Mouse (Mus musculus): ENCODE measurements around the gene Tnk2. TPM values are rescaled to one million over a fixed set of nuclear protein-coding genes. Genes with fewer than 3 reads are reported as not detected.
A peak's percentile ranks its signal among the peaks of the same experiment; 100 is the strongest.

Tnk2 gene
- polyA plus RNA-seq, 2 experiments, result 3.8 to 15.3 TPM

GRCm38 (mm10) chr16:32655534-32655933, 11.9 kb downstream of the Tnk2 start:
- H3K4me1 ChIP-seq (replicated peaks; ENCODE audit: control insufficient read depth in 2 of 2, insufficient read depth in 2 of 2, low read length in 1 of 2), result peaks cover 9 to 36% of the 10 kb centered on the region in 2 experiments

GRCm38 (mm10) chr16:32656321-32656720, 12.6 kb downstream of the Tnk2 start:
- H3K27me3 ChIP-seq (ENCODE audit: control insufficient read depth, insufficient read depth, low read length), result no peaks in the 10 kb centered on the region
- TF ChIP-seq CTCF (IDR thresholded peaks at IDR 0.05; ENCODE audit: low read depth) (no peak), EP300 (IDR thresholded peaks at IDR 0.05; ENCODE audit: low read depth) (no peak)
- H3K4me3 ChIP-seq (ENCODE audit: insufficient read depth in 1 of 2, low read depth in 2 of 2, low read length in 2 of 2), result no peak overlapping the region
- H3K4me1 ChIP-seq (replicated peaks; ENCODE audit: control insufficient read depth in 2 of 2, insufficient read depth in 2 of 2, low read length in 1 of 2), result peaks cover 9 to 32% of the 10 kb centered on the region in 2 experiments
- H3K9ac ChIP-seq (replicated peaks), result no peak overlapping the region
- DNase-seq (ENCODE audit: low read depth in 3 of 3, low spot score in 3 of 3) (no peak), ATAC-seq (ENCODE audit: insufficient read depth) (no peak)
- H3K27ac ChIP-seq, result no peak overlapping the region
- 68% methylated on average over 8 of the region's 8 CpGs for WGBS (ENCODE audit: insufficient replicate concordance)
- H3K9me3 ChIP-seq (ENCODE audit: control insufficient read depth, low read length), result no peaks in the 10 kb centered on the region
- H3K36me3 ChIP-seq (replicated peaks; ENCODE audit: control insufficient read depth, insufficient read depth, low read depth), result no peaks in the 10 kb centered on the region
- H3K4me2 ChIP-seq (ENCODE audit: low read depth), result no peak overlapping the region

More at GRCm38 (mm10) chr16:32655534-32655933, 11.9 kb downstream of the Tnk2 start:
- Histone ChIP-seq H3K9ac (replicated peaks) (no peak overlapping the region), H3K36me3 (replicated peaks; ENCODE audit: control insufficient read depth, insufficient read depth, low read depth) (no peaks in the 10 kb centered on the region), H3K4me3 (ENCODE audit: insufficient read depth in 1 of 2, low read depth in 2 of 2, low read length in 2 of 2) (no peak overlapping the region), H3K4me2 (ENCODE audit: low read depth) (no peak overlapping the region), H3K27me3 (ENCODE audit: control insufficient read depth, insufficient read depth, low read length) (no peaks in the 10 kb centered on the region), H3K9me3 (ENCODE audit: control insufficient read depth, low read length) (no peaks in the 10 kb centered on the region), H3K27ac (no peak overlapping the region)
- WGBS (ENCODE audit: insufficient replicate concordance), result 74% methylated on average over 4 of the region's 4 CpGs
- ATAC-seq (ENCODE audit: insufficient read depth) (no peak), DNase-seq (ENCODE audit: low read depth in 3 of 3, low spot score in 3 of 3) (no peak)
- TF ChIP-seq CTCF (IDR thresholded peaks at IDR 0.05; ENCODE audit: low read depth) (no peak), EP300 (IDR thresholded peaks at IDR 0.05; ENCODE audit: low read depth) (no peak)

GRCm38 (mm10) chr16:32656794-32657193, 13.1 kb downstream of the Tnk2 start:
- H3K9ac ChIP-seq (replicated peaks), result no peak overlapping the region
- ATAC-seq (ENCODE audit: insufficient read depth), result no peak
- no peaks in the 10 kb centered on the region for H3K9me3 ChIP-seq (ENCODE audit: control insufficient read depth, low read length)
- H3K4me3 ChIP-seq (ENCODE audit: insufficient read depth in 1 of 2, low read depth in 2 of 2, low read length in 2 of 2), result no peak overlapping the region
- H3K36me3 ChIP-seq (replicated peaks; ENCODE audit: control insufficient read depth, insufficient read depth, low read depth), result no peaks in the 10 kb centered on the region
- H3K4me2 ChIP-seq (ENCODE audit: low read depth), result no peak overlapping the region
- peaks cover 9 to 28% of the 10 kb centered on the region in 2 experiments for H3K4me1 ChIP-seq (replicated peaks; ENCODE audit: control insufficient read depth in 2 of 2, insufficient read depth in 2 of 2, low read length in 1 of 2)
- TF ChIP-seq EP300 (IDR thresholded peaks at IDR 0.05; ENCODE audit: low read depth) (no peak), CTCF (IDR thresholded peaks at IDR 0.05; ENCODE audit: low read depth) (no peak)
- WGBS (ENCODE audit: insufficient replicate concordance), result 72% methylated on average over 8 of the region's 8 CpGs
- no peaks in the 10 kb centered on the region for H3K27me3 ChIP-seq (ENCODE audit: control insufficient read depth, insufficient read depth, low read length)
- DNase-seq (ENCODE audit: low read depth in 3 of 3, low spot score in 3 of 3), result no peak
- no peak overlapping the region for H3K27ac ChIP-seq

GRCm38 (mm10) chr16:32657498-32658250, 14.0 kb downstream of the Tnk2 start:
- no peak for ATAC-seq (ENCODE audit: insufficient read depth)
- Histone ChIP-seq H3K9me3 (ENCODE audit: control insufficient read depth, low read length) (no peaks in the 10 kb centered on the region), H3K4me2 (ENCODE audit: low read depth) (no peak overlapping the region), H3K27me3 (ENCODE audit: control insufficient read depth, insufficient read depth, low read length) (no peaks in the 10 kb centered on the region), H3K36me3 (replicated peaks; ENCODE audit: control insufficient read depth, insufficient read depth, low read depth) (no peaks in the 10 kb centered on the region), H3K9ac (replicated peaks) (no peak overlapping the region), H3K27ac (no peak overlapping the region), H3K4me1 (replicated peaks; ENCODE audit: control insufficient read depth in 2 of 2, insufficient read depth in 2 of 2, low read length in 1 of 2) (peaks cover 9 to 27% of the 10 kb centered on the region in 2 experiments), H3K4me3 (ENCODE audit: insufficient read depth in 1 of 2, low read depth in 2 of 2, low read length in 2 of 2) (no peak overlapping the region)
- no peak for DNase-seq (ENCODE audit: low read depth in 3 of 3, low spot score in 3 of 3)
- TF ChIP-seq CTCF (IDR thresholded peaks at IDR 0.05; ENCODE audit: low read depth), result no peak
- no peak for TF ChIP-seq EP300 (IDR thresholded peaks at IDR 0.05; ENCODE audit: low read depth)
- WGBS (ENCODE audit: insufficient replicate concordance), result 79% methylated on average over 16 of the region's 16 CpGs

GRCm38 (mm10) chr16:32658743-32659171, 15.1 kb downstream of the Tnk2 start:
- Histone ChIP-seq H3K4me1 (replicated peaks; ENCODE audit: control insufficient read depth in 2 of 2, insufficient read depth in 2 of 2, low read length in 1 of 2) (peaks cover 16 to 35% of the 10 kb centered on the region in 2 experiments), H3K4me2 (ENCODE audit: low read depth) (peak overlapping the region; percentile 44), H3K4me3 (ENCODE audit: insufficient read depth in 1 of 2, low read depth in 2 of 2, low read length in 2 of 2) (no peak overlapping the region), H3K27ac (no peak overlapping the region), H3K27me3 (ENCODE audit: control insufficient read depth, insufficient read depth, low read length) (no peaks in the 10 kb centered on the region), H3K9me3 (ENCODE audit: control insufficient read depth, low read length) (no peaks in the 10 kb centered on the region), H3K9ac (replicated peaks) (no peak overlapping the region), H3K36me3 (replicated peaks; ENCODE audit: control insufficient read depth, insufficient read depth, low read depth) (no peaks in the 10 kb centered on the region)
- DNase-seq (ENCODE audit: low read depth in 3 of 3, low spot score in 3 of 3) (no peak), ATAC-seq (ENCODE audit: insufficient read depth) (no peak)
- TF ChIP-seq CTCF (IDR thresholded peaks at IDR 0.05; ENCODE audit: low read depth) (no peak), EP300 (IDR thresholded peaks at IDR 0.05; ENCODE audit: low read depth) (no peak)
- 15% methylated on average over 15 of the region's 21 CpGs for WGBS (ENCODE audit: insufficient replicate concordance)

Data from liver, embryonic 14.5 days (tissue).